Mouse (Mus musculus) liver, embryonic 14.5 days (tissue): Measurements from ENCODE around the gene Ltc4s.

Experiments used
- CTCF ChIP-seq: IDR thresholded peaks from 2 replicates; pipeline ENCODE4 v1.5.1; 2016; ENCODE audit warnings: antibody characterized with exemption, low read depth, control low read depth
- EP300 ChIP-seq: IDR thresholded peaks from 2 replicates; pipeline ENCODE4 v1.6.1; 2016; ENCODE audit warnings: antibody characterized with exemption, low read depth

- TF ChIP-seq EP300 (no peak), CTCF (no peak)
These were observed 9.0 kb downstream of the Ltc4s start for GRCm38 (mm10) chr11:50229252-50229910.
